Mouse (Mus musculus) liver, postnatal 0 days (tissue): ENCODE measurements around the gene Tmem98.

Experiments
- CTCF ChIP-seq: sonication (generic); IDR thresholded peaks from 2 replicates; pipeline ENCODE4 v1.5.1; 2016; ENCODE audit warnings: antibody characterized with exemption, low read depth
- EP300 ChIP-seq: IDR thresholded peaks from 2 replicates; pipeline ENCODE4 v1.6.1; 2016; ENCODE audit warnings: antibody characterized with exemption, low read depth, mild to moderate bottlenecking

- TF ChIP-seq CTCF (no peak), EP300 (no peak; the same call in 1 of the 2 replicates)
These were observed 18.1 kb upstream of the Tmem98 start for GRCm38 (mm10) chr11:80791677-80792432.
